Mouse (Mus musculus) intestine, embryonic 16.5 days (tissue): ENCODE measurements at regions not wholly inside any gene's neighbourhood (a gene's known extent, or its start where the extent isn't known, plus 50 kb on each side); places are given as distances from the start of the nearest gene placed in this dataset.

Experiments used
- ATAC-seq: fragments of 200-750 bp; cut with Nextera tagmentation; 2 replicates; pipeline ENCODE4 v1.8.0; 2017; ENCODE audit warnings: moderate TSS enrichment, moderate library complexity
- H3K27ac ChIP-seq: fragments of 300-500 bp; sonication (generic); 2 replicates; pipeline ENCODE4 v1.5.1; 2014; ENCODE audit warnings: mild to moderate bottlenecking, low read length
- H3K27me3 ChIP-seq: fragments of 300-500 bp; sonication (generic); replicated peaks from 2 replicates; pipeline ENCODE4 v1.6.1; 2014; ENCODE audit warnings: low read length, control low read depth, mixed read lengths; ENCODE audit not compliant: control insufficient read depth, insufficient read depth
- H3K36me3 ChIP-seq: fragments of 300-500 bp; sonication (generic); 2 replicates; pipeline ENCODE4 v1.6.1; 2014; ENCODE audit warnings: low read length, control low read depth; ENCODE audit not compliant: control insufficient read depth, insufficient read depth
- H3K4me1 ChIP-seq: fragments of 300-500 bp; sonication (generic); 2 replicates; pipeline ENCODE4 v1.6.1; 2014; ENCODE audit warnings: low read length, control low read depth, mixed read lengths; ENCODE audit not compliant: control insufficient read depth, insufficient read depth
- H3K4me2 ChIP-seq: fragments of 300-500 bp; sonication (generic); 2 replicates; pipeline ENCODE4 v1.6.1; 2014; ENCODE audit warnings: low read depth, low read length, control low read depth
- H3K4me3 ChIP-seq: fragments of 300-500 bp; sonication (generic); 2 replicates; pipeline ENCODE4 v1.5.1; 2014; ENCODE audit warnings: mild to moderate bottlenecking, low read length
- H3K9ac ChIP-seq: fragments of 300-500 bp; sonication (generic); 2 replicates; pipeline ENCODE4 v1.6.1; 2014; ENCODE audit warnings: low read depth, low read length
- H3K9me3 ChIP-seq: fragments of 300-500 bp; sonication (generic); 2 replicates; pipeline ENCODE4 v1.6.1; 2016; ENCODE audit warnings: low read length, control low read depth; ENCODE audit not compliant: control insufficient read depth
- WGBS: fragments of 180-500 bp; shearing (Covaris S2); extraction: QIAGEN DNeasy Blood & Tissue Kit; methylation state at CpG from one replicate; pipeline ENCODE4 v1.1.7; 2014; 5-methylcytosine and 5-hydroxymethylcytosine counted together

- H3K4me3 ChIP-seq = no peak overlapping the region
- no peak for ATAC-seq
- no peak overlapping the region for H3K27ac ChIP-seq
- H3K4me1 ChIP-seq = no peaks in the 10 kb centered on the region
- 64% methylated on average over 6 of the region's 6 CpGs for WGBS
- no peak overlapping the region for H3K9ac ChIP-seq
- no peaks in the 10 kb centered on the region for H3K27me3 ChIP-seq
- no peaks in the 10 kb centered on the region for H3K36me3 ChIP-seq
- H3K9me3 ChIP-seq = no peaks in the 10 kb centered on the region
- no peak overlapping the region for H3K4me2 ChIP-seq
Measured at GRCm38 (mm10) chr10:119146342-119146741, 93.5 kb downstream of the Cand1 start.

GRCm38 (mm10) chr10:119142866-119143265, 97.0 kb downstream of the Cand1 start:
- H3K4me3 ChIP-seq = no peak overlapping the region
- H3K9me3 ChIP-seq = no peaks in the 10 kb centered on the region
- H3K4me1 ChIP-seq = no peaks in the 10 kb centered on the region
- no peaks in the 10 kb centered on the region for H3K36me3 ChIP-seq
- no peaks in the 10 kb centered on the region for H3K27me3 ChIP-seq
- H3K4me2 ChIP-seq = no peak overlapping the region
- H3K9ac ChIP-seq = no peak overlapping the region
- no peak overlapping the region for H3K27ac ChIP-seq
- WGBS = 85% methylated on average over 6 of the region's 6 CpGs
- peak; percentile 68 for ATAC-seq

- no peak overlapping the region for H3K27ac ChIP-seq
- ATAC-seq = no peak
- no peaks in the 10 kb centered on the region for H3K36me3 ChIP-seq
- WGBS = 73% methylated on average over 5 of the region's 5 CpGs
- no peaks in the 10 kb centered on the region for H3K4me1 ChIP-seq
- H3K4me2 ChIP-seq = no peak overlapping the region
- H3K27me3 ChIP-seq = no peaks in the 10 kb centered on the region
- H3K9ac ChIP-seq = no peak overlapping the region
- H3K4me3 ChIP-seq = no peak overlapping the region
- no peaks in the 10 kb centered on the region for H3K9me3 ChIP-seq
Measured at GRCm38 (mm10) chr10:119142307-119142706, 97.5 kb downstream of the Cand1 start.

GRCm38 (mm10) chr10:119138237-119138636, 101.6 kb downstream of the Cand1 start:
- no peaks in the 10 kb centered on the region for H3K36me3 ChIP-seq
- H3K4me2 ChIP-seq = no peak overlapping the region
- H3K27ac ChIP-seq = no peak overlapping the region
- no peak overlapping the region for H3K4me3 ChIP-seq
- WGBS = 58% methylated on average over 6 of the region's 6 CpGs
- H3K27me3 ChIP-seq = no peaks in the 10 kb centered on the region
- no peak for ATAC-seq
- H3K4me1 ChIP-seq = 0 out of 2 replicates have a peak, but pooled peaks cover 6% of the 10 kb centered on the region
- H3K9ac ChIP-seq = no peak overlapping the region
- H3K9me3 ChIP-seq = no peaks in the 10 kb centered on the region

GRCm38 (mm10) chr10:119135489-119135924, 104.3 kb downstream of the Cand1 start:
- Histone ChIP-seq H3K9me3 (no peaks in the 10 kb centered on the region), H3K36me3 (no peaks in the 10 kb centered on the region), H3K4me2 (no peak overlapping the region), H3K9ac (no peak overlapping the region), H3K27ac (no peak overlapping the region), H3K4me3 (no peak overlapping the region), H3K4me1 (peaks cover 9% of the 10 kb centered on the region; the same call in 1 of the 2 replicates), H3K27me3 (no peaks in the 10 kb centered on the region)
- ATAC-seq = peak; percentile 61
- 37% methylated on average over 11 of the region's 11 CpGs for WGBS

- Histone ChIP-seq H3K9ac (no peak overlapping the region), H3K9me3 (no peaks in the 10 kb centered on the region), H3K4me3 (no peak overlapping the region), H3K27ac (no peak overlapping the region), H3K4me1 (peaks cover 9% of the 10 kb centered on the region; the same call in 1 of the 2 replicates), H3K27me3 (no peaks in the 10 kb centered on the region), H3K36me3 (no peaks in the 10 kb centered on the region), H3K4me2 (no peak overlapping the region)
- WGBS = 48% methylated on average over 10 of the region's 10 CpGs
- ATAC-seq = peak; percentile 70
Measured at GRCm38 (mm10) chr10:119134797-119135488, 104.9 kb downstream of the Cand1 start.

- Histone ChIP-seq H3K9me3 (no peaks in the 10 kb centered on the region), H3K27me3 (no peaks in the 10 kb centered on the region), H3K4me1 (peaks cover 9% of the 10 kb centered on the region; the same call in 1 of the 2 replicates), H3K27ac (no peak overlapping the region), H3K4me3 (no peak overlapping the region; the same call in 1 of the 2 replicates), H3K36me3 (no peaks in the 10 kb centered on the region), H3K9ac (no peak overlapping the region), H3K4me2 (no peak overlapping the region)
- WGBS = 37% methylated on average over 16 of the region's 16 CpGs
- 0 out of 2 replicates have a peak, but pooled peaks have one; percentile 22 for ATAC-seq
Measured at GRCm38 (mm10) chr10:119131977-119132376, 107.9 kb downstream of the Cand1 start.

- ATAC-seq = no peak
- no peak overlapping the region for H3K4me3 ChIP-seq
- no peak overlapping the region for H3K9ac ChIP-seq
- H3K27ac ChIP-seq = no peak overlapping the region
- no peaks in the 10 kb centered on the region for H3K36me3 ChIP-seq
- H3K9me3 ChIP-seq = no peaks in the 10 kb centered on the region
- no peak overlapping the region for H3K4me2 ChIP-seq
- H3K27me3 ChIP-seq = no peaks in the 10 kb centered on the region
- peaks cover 8% of the 10 kb centered on the region; the same call in 1 of the 2 replicates for H3K4me1 ChIP-seq
- 79% methylated on average over 6 of the region's 6 CpGs for whole genome bisulfite sequencing
Measured at GRCm38 (mm10) chr10:119130676-119131075, 109.2 kb downstream of the Cand1 start.

GRCm38 (mm10) chr10:119128035-119128434, 111.8 kb downstream of the Cand1 start:
- H3K4me2 ChIP-seq = no peak overlapping the region
- no peak for ATAC-seq
- no peaks in the 10 kb centered on the region for H3K36me3 ChIP-seq
- H3K27ac ChIP-seq = no peak overlapping the region
- H3K9ac ChIP-seq = no peak overlapping the region
- no peaks in the 10 kb centered on the region for H3K9me3 ChIP-seq
- no peak overlapping the region for H3K4me3 ChIP-seq
- H3K4me1 ChIP-seq = peaks cover 3% of the 10 kb centered on the region; the same call in 1 of the 2 replicates
- 83% methylated on average over 3 of the region's 3 CpGs for WGBS
- no peaks in the 10 kb centered on the region for H3K27me3 ChIP-seq
